Mouse (Mus musculus): ENCODE data around the gene Gm6337.
"Not testable (repeated sequence)": the region's sequence is repeated elsewhere in the genome, so short reads cannot be mapped to it uniquely, and the experiment has no call there.

The Gm6337 gene
- long read RNA-seq, experiment 1 = 0 reads
- long read RNA-seq, experiment 2 = 0 reads

- intact Hi-C loops (cut with DNase I) = not testable (repeated sequence)
Observed at GRCm38 (mm10) chr14:6058167-6058566, at the start of gene Gm6337. Gene Gm6337 (minus strand): TSS chr14:6058267.

DNA sequence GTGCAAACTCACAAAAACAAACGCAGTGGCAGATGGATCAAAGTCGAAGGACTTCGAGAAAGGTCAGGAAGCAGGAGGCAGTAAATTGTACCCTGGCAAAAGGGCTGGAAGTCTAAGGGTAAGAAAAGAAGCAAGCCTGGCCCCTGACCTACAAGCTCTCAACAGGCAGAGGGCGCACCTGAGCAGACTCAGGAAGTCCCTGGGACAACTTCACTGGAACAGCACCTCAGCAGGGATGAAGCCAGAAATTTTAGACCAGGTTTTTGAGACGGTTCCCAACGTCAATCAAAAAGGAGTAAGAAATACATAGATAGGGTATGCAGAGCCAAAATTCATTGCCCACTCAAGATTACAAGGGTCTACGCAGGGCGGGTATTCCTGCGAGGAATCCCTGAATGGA is 49.4 kb upstream of the Gm6337 start:
- intact Hi-C loops (cut with DNase I) = not testable (repeated sequence)

DNA sequence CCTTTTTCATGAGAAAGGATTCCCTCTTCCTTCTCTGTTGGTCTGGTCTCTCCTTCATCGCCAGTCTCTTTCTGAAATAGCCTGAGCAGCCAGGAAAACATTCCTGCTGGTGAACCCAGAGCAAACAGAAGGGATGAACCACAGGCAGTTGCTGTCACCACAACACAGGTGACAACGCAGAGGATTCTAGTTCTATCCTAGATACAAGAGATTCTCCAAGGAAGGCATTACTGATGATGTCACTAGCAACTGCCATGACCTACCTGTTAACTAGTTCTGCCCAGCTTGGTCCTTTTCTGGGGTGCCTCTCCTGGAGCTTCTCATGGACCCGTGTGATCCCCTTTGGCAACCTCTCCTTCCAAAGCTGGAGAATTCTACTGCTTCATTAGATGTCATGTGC is 35.8 kb upstream of the Gm6337 start, which contains the start of gene Gm8206:
Gm8206 (minus strand) TSS at position 101 of the 400 bp plus-strand sequence.
- intact Hi-C loops (cut with DNase I) = not testable (repeated sequence)
